Mouse (Mus musculus) adrenal gland, adult 8-10 months (tissue): Measurements from ENCODE around the gene Coro1b. TPM values are rescaled to one million over a fixed set of nuclear protein-coding genes. Genes with fewer than 3 reads are reported as not detected.

ENCODE experiments used
- DNase-seq: peaks from one replicate; pipeline ENCODE4 v3.0.0; 2022
- total RNA-seq, 4 experiments: library from RNA; stranded (reverse); gene quantifications; 2 replicates each; pipeline ENCODE4 v1.2.4; 2022

Gene Coro1b
- total RNA-seq, 4 experiments from 2014 or later = 174 to 210 (median 184) TPM

DNA sequence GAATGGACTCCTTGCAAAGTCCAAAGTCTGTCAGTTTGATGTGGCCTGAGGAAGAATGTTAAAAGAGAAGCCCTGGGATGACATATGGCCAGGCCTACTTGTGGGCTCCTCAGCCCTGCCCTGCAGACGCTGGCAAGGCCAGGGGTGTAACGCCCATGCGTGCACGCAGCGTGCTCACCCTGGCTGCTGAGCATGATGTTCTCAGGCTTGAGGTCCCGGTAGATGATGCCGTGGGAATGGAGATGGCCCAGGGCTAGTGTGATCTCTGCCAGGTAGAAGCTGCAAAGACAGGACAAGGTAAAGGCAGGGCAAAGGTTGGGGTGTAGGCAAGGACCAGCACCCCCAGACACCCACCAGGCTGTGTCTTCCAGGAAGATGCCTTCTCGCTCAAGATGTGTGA lies 10.6 kb downstream of the Coro1b start:
- DNase-seq = no peak

DNA sequence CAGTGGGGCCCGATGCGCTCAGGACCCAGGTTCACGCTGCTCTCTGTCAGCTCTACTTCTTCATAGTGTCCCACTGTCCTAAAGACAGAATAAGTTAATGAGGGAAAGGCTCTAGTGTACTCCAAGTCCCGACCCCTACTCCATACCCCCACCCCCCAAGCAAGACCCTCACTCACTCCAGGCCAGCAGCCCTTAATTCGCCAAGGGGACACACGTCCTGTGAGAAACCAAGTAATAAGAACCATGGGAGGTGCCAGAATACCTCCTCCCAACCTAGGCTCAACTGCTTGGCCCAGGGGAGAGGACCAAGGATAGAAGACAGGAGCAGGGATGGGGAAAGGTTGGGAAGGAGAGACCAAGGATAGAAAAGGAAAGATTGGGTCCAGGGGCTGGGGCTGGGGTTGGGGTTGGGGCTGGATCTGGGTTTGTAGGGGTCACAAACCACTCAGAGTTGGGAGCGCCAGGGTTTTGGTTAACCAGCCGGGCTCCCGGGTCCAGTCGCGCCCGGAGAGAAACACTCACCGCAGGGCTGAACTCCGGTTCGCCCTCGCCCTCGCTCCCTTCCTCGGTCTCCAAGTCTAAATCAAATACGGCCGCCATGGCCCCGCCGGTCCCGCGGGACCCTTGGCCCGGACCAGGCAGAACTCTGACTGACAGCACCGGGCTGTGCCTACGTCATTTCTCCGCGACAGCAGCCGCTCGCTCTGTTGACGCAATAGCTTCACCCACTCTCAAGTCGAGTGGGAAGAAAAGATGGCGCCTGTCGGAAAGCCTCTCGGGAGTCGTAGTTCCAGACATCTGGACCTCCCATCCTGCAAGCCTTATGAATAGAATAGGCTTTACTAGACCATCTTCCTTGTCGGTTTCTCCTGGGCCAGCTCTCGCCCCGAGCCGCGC lies 14.5 kb downstream of the Coro1b start, which contains the start of gene Rps6kb2:
Gene Rps6kb2, minus strand, starts transcription at position 709 of the 897 bp plus-strand sequence.
- DNase-seq = peak; percentile 96

DNA sequence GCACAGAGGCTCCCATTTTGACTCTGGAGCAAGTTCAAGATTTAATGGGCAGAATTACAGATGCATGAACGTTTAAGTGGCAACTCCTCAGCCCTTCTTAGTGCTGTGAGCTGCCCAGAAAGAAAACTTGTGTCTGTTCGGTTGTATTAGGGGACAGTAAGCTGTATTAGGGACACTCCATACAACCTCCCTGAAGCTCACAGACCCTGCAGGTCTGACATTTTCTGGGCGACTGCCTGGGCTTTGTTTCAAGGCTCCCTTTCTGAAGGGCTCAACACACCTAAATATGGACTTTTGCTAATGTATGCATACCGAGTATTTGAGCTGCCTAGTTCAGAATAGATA lies 15.1 kb downstream of the Coro1b start:
- no peak for DNase-seq

DNA sequence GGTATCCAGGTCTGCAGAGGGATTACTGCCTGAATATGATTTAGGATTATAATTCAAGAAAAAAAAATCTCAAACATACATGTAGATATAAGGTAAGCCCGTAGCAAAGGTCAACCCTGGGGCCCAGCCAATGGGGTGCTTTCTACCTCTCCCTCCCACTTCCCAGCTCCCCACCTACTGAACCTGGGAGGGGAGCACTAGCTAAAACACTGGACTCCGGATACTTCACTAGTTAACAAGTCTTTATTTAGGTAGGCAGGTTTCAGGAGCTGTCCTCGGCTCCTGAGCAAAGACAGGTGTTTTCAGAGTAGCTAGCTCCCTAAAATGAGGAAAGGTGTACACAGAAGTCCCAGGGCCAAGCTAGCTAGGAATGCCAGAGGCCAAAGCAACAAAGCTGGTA lies 15.7 kb downstream of the Coro1b start:
- no peak for DNase-seq

DNA sequence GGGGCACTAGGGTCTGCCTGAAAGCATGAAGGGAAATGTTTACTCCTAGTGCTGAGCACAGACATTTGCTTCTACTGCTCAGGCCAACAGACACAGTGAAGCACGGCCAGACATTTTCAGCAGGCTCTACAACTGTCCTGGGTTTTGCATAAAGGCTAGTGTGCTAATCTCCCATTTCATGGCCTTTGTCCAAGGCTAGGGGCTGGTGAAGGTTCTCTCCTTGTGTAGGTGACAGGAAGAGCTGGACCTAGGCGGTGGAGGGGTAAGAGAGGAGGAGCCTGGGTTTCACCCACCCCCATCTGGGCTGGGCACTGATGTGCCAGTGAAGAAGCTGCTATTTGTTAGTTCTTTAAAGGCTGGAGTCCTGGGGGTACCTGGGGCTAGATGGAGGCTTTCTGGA lies 16.3 kb downstream of the Coro1b start:
- peak; percentile 73 for DNase-seq

DNA sequence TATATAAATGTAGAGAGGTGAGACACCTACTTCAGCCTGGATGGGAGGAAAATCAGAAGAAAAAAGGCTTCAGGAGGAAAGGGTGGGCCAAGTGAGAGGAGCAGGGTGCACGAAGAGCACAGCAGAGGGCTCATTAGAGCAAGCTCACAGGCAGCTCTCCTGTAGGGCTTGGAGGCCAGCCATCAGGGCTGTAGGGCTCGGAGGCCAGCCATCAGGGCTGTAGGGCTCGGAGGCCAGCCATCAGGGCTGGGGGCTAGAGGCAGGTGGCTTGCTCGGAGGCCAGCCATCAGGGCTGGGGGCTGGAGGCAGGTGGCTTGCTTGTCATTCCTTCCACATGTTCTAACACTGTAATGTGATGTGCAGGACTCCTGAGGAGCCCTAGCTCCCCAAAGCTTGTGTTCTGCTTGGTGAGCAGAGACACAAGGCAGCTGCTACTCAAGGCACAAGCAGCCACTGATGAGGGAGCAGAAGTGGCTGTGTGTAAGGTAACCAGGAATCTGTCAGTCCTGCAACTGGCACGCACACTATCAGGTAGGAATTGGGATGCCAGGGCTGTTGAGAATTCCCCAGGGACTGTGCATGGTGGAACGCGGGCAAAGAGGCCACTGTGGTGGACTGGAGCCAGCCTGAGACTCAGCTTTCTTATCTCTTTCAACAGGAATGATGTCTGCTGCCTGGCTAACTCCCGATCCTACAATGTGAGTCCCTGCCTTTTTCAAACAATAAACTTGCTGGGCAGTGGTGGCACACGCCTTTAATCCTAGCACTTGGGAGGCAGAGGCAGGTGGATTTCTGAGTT lies 18.5 kb downstream of the Coro1b start:
- no peak for DNase-seq

DNA sequence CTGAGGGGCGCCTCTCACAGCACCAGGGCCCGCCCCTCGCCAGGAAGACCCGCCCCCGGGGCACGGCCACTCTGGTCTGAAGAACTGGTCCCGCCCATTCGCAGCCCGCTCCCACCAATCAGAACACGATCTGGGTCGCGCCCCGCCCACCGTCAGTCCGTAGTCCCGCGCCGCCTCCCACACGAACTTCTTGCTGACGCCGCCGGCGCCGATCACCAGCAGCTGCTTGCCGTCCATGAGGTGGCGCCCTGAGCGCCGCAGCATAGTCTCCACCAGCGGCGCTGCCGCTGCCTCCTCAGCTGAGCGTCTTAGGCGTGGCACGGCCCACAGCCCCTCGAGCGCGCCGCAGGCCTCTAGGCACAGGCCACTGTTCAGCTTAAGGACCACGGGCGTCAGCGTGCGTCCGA lies 21.0 kb downstream of the Coro1b start:
- peak; percentile 99 for DNase-seq

DNA sequence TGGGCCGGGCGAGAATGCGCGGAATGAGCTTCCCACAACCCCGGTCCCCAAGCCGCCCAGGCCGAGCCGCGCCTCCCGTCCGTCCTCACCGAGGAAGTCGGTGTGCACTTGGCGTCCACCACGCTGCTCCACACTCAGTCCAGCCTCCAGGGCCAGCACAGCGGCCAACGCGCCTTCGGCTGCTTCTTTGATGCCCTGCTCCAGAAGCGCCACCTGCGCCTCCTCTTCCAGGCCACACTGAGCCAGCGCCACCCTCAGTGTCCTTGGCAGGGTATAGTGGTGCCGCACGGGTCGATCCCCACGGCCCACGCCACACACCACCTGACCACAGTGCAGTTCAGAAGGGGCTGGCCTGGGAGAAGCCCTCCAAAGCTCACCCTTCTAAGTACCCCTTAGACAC lies 21.4 kb downstream of the Coro1b start:
- DNase-seq = no peak

DNA sequence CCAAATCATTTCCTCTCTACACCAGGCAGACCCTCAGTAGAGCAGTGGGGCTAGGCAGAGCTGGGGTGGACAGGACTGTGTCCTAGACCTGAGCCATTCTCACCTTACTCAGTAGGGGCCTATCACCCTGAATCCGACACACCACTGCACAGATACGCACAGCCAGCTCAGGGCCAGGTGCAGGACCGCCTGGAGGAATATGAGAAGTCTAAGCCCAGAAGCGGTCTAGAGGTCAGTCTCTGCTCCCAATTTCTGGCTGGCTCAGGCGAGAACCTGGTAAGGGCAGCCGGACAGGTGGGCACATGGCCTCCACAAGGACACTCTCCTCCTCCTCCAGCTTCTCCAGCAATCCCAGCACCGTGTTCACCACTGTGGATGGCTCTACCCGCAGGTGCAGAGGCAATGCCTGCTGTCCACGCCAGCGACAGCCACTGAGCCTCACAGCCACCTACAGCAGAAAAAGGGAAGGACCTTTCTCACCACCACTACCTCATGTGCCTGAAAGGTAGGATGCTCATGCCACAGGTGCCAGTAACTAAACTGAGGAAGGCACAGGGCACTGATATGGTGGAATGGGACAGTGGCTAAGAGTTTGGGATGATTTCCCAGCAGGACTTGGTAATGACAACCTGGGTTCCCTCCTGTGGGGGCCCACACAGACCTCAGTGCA lies 22.4 kb downstream of the Coro1b start:
- DNase-seq = no peak

DNA sequence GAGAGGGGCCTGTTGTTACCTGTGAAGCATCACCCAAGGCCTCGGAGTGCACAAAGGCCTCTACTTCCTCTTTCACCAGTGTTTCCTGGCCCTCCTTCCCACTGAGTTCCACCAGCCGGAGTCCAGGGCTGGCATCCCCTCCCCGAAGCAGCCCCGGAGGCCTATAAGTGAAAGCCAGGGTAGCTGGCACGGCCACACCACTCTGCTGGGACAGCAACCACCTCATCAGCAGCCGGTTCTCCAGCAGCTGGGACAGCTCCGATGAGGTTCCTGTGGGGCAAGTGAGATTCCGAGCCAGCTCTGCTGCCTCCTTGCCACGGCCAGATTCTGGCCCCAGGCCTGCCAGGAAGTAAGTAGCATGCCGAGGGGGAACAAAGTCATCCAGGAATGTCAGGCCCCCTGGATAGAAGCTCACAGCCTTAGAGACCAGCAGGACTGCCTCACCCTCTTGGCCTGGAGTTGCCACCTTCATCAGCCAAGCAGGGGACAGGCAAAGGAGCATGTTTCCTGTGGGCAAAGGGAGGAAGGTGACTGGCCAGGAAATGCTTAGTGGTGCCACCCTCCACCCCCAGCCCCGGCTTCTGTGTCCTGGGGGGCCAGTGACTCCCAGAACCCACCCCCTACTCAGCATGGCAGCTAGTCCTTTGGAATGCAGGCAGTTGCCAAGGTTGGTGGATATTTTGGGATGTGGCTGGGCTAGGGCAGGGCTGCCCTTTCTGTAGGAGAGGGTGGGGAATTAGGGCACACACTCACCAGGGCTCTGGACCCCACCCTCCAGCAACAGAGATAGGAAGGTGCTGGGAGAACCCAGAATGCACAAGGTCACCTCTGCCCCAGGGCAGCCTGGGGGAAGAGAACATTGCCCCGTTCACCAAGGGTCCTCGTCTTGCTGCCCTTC lies 23.2 kb downstream of the Coro1b start:
- DNase-seq = no peak

DNA sequence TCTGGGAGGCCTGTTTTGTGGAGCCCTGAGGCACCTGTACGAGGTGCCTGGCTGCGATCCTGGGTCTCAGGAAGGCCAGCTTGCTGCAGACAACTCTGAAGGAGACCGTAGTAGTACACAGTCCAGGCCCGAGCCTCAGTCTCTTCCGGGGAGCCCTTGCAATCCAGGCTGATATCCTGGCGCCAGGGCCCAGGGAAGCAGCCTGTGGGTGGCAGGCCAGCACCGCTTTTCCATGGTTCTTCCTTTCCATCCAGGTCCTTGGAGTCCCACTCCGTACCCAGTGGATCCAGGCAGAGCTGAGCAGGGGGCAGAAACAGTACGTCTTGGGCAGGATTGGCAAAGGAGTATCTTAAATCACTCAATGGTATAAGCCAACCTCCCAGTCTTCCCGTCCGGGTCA lies 24.5 kb downstream of the Coro1b start:
- DNase-seq = no peak

DNA sequence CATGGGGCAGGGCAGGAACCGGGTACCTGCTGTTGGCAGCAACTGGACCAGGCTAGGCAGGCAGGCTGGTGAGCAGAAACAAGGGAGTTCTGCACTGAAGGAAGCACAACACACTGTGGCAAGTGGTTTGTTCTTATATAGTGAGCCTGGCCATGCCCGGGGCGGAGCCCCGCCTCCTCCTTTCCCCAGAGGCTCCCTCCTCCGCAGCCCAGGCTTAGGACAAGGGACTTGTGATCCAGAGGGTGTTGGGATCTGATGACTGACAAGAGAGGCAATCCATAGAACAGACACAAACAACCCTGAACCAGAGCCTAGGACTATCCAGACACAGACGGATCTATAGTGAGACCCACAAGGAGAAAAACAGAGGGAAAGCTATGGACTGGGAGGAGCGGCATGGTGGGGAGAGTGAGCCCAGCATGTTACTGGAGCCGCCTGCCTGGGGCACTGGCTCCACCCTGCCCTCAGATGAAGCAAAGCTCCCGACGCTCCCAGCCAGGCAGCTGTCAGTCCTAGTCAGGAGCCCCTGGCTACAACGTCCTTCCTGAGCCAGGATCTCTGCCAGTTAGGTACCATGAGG lies 27.0 kb downstream of the Coro1b start, which contains the start of gene Carns1:
Gene Carns1, minus strand, starts transcription at position 112 of the 580 bp plus-strand sequence.
- no peak for DNase-seq

DNA sequence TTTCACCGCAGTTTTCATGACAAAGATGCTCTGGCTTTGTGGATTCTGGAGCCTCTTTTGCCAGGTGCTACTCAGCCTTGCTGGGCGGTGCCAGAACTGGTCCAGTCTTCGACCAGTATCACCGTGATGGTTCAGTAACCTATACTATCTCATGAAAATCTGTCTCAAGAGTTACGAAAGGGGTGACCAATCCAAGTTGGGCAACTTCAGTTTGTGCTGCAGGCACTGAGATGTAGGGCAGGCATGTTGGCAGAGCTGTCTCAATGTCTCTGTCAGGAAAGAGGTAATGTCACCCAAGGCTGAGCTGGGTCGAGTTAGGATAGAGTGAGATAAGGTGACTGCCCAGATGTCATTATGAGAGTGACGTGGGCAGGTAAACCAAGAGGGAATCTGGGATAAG lies 32.0 kb downstream of the Coro1b start:
- DNase-seq = no peak

DNA sequence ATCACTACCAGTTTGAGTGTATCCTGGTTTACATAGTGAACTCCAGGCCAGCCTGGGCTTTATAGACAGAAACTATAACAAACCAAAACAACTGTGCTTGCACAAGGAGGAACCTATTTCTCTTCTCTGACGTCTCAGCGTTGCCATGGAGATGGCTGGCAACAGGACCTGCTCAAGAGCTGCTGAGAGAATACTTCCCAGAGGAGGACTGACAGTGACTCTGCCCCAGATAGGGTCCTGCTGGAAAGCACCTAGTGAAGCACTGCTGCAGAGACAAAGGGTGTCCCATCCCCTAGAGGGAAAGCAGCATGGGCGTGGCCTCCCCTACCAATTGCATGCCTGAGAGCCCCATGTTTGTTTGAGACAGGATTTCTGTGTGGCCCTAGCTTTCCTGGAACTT lies 33.5 kb downstream of the Coro1b start:
- DNase-seq = peak; percentile 76

DNA sequence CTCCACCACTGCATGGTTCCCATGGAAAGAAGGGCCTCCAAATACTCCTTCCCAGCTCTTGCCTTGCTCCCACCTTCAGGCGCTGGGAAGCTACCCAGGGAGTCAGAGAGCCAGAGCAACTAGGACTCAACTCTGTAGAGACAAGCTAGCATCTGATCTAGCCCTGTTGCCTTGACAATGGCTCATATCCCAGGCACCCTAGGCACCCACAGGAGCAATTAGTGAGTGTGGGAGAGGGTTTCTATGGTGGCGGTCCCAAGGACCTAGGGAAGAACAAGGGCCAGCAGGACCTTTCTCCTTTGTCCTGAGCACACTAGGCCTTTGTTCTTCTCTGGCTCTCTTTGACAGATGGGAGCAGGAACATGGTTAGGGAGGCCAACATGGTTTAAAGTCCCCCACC lies 35.3 kb downstream of the Coro1b start:
- DNase-seq = no peak

DNA sequence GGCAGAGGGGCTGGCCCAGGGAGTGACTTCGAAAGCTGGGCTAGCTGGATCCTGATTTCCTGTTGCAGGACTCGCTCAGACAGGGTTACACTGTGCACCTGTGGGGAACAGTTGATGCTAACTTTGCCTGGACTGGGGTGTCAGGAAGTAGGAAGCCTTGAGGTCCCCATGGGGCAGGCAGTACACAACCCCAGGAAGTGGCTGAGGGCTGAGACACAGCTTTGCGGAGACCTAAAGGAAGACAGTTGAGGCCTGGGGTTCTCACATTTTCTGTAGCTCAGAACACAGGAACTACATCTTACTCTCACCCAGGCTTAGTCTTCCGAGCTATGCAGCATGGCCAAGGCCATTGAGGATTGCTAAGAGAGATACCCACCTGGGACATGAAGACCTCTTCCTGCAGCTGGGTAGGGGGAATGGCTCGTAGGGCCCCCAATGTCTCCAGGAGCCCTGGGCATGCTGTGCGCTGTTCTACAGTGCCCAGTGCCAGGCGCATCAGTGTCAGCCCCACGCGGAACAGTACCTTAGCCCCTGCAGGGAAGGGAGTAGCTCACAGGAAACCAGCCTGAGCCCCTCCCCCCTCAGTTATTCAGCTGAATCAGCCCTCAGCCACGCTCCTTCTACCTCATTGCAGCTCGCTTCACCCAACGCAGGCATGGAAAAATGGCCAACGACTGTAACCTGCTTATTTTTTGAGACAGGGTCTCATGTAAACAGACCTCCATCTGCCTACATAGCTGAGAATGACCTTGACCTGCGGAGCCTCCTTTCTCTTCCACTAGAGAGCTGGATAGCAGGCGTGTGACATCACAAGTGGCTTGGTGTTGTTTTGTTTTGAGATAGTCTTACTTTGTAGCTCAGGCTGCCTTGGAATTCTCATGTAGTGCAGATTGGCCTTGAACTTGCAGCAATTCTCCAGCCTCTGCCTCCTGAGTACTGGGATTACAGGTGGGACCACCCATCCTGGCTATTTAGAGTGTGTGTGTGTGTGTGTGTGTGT lies 36.9 kb downstream of the Coro1b start:
- DNase-seq = no peak

DNA sequence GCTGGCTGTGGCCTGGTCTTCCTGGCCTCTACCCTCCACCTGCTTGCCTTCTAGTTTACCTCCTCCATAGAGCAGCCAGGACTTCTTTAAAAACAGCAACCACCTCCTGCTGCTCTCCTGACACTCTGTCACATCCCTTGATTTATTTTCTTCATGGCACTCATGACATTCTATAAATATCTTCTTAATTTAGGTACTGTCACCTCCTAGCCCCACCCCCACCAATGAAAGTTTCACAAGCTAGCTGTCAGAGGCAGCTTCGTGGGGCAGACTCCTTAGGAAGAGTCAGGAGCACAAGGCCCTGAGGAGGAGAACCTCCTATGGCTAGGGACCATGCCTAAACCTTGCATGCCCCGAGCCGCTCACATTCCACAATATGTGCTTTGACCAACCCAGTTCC lies 38.9 kb downstream of the Coro1b start:
- no peak for DNase-seq

DNA sequence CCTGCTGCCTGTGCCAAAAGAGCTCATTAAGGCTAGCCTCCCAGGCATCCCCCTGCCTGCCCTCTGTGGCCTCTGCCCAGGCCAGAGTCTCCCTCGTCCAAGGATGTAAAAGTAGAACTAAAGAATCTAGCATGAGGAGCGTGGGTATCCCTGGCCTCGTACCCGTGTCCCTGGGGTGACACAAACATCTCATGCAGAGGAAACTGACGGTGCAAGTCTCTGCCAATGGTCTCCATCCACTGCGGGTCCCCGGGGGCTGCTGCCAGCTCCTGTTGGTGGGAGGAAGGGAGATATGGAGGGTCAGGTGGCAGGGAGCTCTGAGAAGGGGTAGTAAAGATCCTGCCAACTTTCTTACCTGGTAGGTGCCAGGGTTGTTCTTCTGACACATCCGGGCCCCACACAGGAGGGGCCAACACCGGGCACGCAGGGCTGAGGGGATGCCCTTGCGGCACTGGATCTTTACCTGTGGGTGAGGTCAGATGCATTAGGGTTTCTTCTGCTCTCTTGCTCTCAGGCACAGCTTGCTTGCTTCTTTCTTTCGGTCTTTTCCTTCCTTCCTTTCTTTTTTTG lies 40.7 kb downstream of the Coro1b start:
- no peak for DNase-seq

DNA sequence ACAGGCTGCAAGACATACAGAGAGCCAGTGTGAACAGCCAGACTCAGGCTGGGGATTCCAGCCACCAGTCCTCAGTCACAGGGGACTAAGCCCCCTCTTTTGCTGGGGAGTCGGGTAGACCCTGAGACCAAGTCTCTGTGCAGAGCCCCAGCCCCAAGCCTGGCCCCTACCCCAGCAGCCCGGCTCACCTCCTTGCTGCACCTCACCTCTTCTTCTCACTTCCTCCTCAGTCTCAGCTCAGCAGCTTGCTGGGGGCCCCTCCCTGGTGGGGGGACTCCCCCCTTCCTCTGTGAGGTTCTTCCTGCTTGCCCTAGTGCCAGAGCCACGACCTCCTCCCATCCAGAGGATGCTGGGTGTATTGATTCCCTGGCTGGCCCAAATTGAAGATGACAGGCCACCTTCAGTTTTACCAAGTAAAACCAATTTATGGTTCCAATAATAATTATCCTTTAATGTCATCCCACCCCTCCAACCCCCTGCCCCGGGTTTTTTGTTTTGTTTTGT lies 42.5 kb downstream of the Coro1b start, which contains the start of gene Tbc1d10c:
Gene Tbc1d10c, minus strand, starts transcription at position 454 of the 504 bp plus-strand sequence.
- DNase-seq = no peak
